Mouse (Mus musculus): Measurements from ENCODE around the gene Gpr1. TPM values are rescaled to one million over a fixed set of nuclear protein-coding genes. Genes with fewer than 3 reads are reported as not detected.
"Not testable (repeated sequence)": the region's sequence is repeated elsewhere in the genome, so short reads cannot be mapped to it uniquely, and the experiment has no call there.

The Gpr1 gene
- total RNA-seq, 2 experiments from 2014 or later = 0.17 to 0.23 TPM

DNA sequence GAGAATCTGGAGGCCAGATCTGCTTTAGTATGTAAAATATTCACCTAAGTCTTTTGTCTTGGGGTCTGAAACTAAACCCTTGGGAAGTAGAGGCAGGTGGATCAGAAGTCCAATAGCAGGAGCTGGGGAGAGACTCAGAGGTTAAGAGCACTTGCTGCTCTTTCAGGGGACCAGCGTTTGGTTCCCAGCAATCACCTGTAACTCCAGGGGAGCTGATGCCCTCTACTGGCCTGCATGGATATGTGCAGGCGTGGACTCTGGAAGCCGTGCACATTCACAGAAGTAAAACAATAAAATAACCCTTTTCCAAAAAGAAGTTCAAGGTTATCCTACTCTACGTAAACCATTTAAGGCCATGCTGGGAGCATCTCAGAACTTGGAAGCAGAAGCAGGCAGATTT is 4.9 kb upstream of the Gpr1 start:
- DNase-seq = no peak

DNA sequence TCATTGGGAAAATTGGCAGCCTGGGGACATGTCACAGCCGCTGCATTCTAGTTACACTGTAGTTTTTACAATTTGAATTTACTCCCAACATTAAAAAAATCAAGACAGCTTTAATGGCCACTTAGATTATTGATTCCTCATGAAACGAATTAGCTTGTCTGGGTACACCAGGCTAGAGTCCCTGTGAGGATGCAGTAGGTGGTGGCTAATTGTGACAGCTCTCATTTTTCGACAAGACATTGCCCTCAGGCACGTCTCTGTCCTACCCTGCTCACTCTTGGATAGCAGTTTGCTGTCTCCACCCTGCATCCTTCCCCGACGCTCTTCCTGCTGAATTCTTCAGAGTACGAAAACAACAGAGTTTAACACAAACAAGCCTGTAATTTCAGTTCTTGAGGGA is 288 bp upstream of the Gpr1 start:
- no peak for DNase-seq

DNA sequence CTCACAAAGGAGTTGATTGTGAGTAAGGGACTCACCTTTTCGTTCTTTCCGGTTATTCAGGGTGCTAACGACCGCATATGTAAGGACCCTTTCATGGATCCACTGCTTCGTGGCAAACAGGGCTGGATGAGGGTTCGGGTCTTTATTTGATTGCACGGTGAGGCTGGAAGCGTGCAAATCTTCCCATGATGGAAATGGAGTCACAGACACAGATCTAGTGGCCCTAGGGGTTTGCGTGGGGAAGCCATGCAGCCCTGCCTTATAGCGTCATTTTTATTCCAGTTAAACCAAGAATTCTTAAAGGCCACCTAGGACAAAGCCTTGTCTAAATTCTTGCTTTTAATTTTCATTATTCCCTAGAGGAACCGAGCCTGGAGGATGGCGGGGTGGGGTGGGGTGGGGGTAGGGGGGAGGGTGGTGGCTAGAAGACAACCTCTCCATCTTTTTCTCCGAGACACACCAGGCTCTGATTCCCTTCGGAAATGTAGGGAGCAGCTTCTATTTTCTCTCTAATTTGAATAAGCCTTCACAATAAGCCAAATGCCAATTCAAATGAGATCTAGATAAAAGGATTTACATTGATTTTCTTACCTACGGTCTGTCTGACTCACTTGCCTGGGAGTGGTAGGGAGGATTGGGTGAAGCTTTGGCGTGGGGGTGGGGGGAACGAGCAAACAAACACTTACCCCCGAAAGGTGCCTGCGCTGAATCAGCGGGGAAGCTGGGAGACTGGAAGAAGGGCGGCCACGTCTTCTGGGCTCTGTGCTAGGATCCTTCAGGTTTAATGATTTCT is 669 bp downstream of the Gpr1 start:
- no peak for DNase-seq

DNA sequence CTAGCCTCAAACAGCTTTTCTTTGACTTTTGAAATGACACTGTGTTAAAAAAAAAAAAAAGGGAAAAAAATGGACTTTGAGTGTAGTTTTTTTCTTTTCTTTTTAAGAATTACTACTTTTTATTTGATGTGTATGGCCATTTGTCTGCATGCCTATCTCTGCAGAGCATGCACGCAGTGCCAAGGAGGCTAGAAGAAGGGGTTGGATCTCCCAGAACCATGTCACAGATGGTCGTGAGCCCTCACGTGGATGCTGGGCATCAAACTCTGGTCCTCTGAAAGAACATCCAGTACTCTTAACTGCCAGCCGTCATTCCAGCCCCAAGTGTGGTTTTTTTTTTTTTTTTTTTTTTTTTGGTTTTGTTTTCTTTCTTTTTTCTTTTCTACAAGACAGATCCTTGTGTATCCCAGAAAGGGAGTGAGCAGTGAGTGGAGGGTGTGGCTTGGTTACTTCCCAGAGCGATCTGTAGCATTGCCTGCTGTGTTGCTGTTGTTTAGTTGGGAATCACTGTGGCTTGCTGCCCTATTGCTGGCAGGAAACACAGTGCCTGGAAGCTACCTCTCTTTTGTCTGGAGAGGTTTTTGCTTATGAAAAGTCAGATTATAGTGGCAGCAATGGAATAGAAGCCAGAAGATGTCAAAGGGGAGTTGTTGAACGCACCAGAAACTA is 4.3 kb downstream of the Gpr1 start:
- DNase-seq = no peak

DNA sequence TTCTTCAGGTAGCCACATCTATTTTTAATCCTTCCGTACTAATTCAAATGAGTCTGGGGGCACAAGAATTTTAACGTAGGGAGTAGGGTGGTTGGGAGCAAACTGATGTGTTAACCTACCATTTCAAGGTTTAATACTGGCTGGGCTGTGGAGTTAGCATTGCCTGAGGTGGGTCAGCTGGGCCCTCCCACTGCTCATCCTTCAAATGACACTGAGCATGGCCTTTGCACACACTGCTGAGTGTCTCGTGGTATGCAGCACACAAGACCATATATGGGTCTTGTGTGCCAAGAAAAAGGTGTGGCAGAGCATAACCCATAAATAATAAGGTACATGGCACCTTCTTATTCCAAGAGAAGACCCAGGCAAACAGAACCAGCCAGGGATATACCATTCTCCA is 6.7 kb downstream of the Gpr1 start:
- DNase-seq = no peak

DNA sequence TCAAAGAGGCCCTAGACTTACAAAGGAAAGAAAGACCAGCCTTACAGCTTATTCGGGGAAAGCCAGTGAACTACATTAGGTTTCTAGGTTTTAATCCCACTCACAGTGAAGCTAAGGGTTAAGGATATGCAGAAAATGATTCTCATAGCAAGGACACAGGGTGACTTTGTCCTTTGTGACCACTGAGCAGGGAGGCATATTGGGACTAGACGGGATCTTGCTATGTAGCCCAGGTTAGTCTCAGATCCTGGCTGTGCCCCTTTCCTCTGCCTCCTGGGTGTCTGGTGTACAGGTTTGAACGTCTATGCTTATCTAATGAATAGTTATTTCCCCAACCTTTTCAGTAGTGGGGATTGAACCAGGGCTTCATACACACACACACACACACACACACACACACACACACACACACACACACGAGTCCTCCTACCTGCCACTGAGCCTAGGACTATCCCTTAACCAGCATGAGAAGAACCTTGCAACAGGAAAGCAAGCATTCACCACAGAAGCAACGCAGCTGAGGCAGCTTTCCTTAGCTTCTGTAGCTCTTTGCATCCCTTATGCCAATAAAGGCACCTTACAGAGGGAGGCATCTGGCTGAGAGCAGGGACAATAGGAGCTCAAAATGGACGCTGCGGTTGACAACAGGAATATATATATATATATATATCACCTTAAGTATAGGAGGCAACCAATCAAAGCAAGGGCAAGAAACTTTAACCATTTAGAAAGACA is 9.5 kb downstream of the Gpr1 start:
- no peak for DNase-seq

DNA sequence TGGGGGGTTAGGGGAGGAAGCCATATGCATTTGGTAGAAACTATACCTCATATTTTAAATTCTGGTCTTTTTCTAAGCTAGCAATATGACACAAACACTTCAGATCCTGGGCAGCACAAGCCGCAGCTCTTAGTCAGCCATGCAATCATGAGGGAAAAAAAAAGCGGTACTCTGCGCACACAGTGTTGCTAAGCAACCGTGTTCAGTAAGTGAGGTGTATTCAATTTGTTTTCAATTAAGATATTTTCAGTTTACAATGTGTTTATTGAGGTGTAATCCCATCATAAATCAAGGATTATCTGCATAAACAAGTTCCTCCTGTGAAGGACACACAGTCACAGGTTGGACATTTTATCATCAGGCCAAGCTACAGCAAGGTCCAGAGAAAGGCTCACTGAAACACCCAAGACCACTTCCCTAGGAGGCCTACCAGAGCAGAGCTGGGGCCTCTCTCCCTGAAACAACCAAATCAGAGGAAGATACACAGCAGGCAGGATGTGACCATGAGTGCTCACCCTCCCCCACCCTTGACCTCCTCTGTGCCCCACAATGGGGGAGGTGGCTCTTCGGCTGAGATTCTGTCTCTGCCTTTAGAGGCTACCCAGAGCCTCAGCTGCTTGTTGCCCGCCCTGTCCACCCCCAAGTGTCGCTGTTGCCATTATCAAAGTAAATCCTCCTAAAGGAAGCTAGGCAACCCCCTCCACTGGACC is 10.2 kb downstream of the Gpr1 start:
- peak in 1 of 2 experiments; percentile 14 for DNase-seq

DNA sequence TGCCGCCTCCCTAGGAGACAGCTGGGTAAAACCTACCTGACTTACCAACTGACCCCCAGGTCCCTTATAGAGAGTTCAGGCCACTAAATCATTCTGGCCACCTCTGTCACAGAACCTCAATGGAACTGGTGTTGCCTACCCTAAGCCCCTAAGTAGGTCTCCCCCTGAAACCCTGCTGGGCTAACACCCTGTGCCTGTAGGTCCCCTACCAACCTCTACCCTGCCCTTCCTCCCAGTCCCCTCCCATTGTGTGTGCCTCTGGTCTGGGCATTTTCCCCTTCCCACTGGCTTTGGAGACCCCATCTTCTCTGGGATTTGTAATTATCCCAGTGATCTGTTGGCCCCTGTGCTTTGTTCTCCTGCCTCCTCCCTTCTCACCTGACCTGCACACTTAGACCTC is 10.9 kb downstream of the Gpr1 start:
- DNase-seq = no peak

DNA sequence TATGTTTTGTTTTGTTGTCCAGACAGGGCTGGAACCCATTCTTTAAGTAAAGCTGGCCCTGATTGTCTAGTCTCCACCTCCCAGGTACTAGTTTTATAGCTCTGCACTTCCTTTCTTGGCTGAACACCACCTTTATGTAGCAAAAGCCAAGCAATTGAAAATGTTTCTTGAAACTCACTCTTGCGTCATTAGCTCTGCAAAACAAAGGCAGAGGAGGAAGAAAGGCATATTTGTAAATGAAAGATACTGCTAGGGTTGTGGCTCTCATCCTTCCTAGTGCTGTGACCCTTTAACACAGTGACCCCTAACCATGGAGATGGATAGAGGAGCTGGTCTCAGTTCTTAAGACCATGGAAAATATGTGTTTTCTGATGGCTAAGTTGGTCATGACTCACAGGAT is 12.7 kb downstream of the Gpr1 start:
- DNase-seq = no peak

DNA sequence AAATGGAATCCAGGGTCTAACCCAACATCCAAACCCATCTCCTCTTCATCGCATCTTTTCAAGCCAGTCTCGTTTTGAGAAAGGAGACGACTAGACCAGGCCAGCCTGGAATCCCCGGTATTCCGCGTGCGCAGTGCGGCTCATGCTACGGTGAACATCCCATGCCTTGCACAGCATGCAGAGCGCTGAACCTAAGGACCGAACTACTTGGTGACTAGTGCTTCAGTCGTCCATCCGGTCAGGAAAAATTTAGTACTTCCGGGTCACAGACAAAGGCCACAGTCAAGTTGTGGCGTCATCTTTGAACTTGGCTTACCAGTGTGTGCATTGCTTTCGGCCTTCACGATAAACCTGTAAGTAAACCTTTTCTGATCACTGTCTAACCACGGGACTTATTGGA is 14.0 kb downstream of the Gpr1 start:
- DNase-seq = no peak

DNA sequence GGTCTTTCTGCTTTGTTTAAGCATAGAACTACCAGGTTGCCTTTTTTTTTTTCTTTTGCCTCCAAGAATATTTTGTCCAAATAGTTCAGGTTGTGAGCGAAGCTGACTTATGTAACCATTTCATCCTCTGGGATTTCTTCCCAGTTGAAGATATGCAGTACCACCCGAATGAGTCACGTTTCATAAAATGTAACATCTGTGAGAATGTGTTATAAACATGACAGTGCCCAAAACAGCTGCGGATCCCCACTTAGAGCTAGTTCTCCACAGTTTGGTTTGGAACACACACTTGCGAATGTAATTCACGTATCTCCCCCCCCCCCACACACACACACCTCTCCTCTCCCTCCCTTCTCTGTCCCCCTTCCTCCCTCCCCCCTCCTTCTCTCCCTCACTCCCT is 15.0 kb downstream of the Gpr1 start:
- DNase-seq = no peak

DNA sequence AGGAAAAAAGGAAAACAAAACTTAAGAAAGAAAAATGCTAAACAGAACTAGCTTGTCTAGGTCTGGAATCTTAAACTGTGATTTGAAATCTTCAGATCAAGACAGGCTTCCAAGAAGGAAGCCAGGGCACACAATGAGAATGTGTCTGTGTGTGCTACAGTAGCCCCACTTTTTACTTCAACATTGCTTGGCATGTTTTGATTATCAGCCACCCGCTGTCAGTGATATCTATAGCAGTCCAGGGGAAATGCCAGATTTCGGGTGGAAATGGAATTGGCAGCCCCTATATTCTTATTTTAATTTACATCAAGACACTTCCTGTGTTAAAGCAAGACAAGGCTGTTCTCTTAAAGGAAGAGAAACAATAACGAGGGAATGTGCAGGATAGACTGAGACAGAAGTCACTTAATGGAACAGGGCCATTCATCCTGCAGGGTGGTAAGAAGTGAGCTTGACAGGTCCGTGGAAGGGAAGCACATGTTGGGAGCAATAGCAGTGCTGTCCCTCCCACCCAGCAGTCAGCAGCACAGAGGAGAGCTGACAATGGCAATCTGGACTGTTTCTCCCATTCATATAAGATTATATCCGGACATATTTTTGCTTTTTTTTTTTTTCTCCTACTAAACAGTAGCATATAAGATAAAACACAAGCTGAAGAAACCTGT is 18.4 kb downstream of the Gpr1 start:
- no peak for DNase-seq

DNA sequence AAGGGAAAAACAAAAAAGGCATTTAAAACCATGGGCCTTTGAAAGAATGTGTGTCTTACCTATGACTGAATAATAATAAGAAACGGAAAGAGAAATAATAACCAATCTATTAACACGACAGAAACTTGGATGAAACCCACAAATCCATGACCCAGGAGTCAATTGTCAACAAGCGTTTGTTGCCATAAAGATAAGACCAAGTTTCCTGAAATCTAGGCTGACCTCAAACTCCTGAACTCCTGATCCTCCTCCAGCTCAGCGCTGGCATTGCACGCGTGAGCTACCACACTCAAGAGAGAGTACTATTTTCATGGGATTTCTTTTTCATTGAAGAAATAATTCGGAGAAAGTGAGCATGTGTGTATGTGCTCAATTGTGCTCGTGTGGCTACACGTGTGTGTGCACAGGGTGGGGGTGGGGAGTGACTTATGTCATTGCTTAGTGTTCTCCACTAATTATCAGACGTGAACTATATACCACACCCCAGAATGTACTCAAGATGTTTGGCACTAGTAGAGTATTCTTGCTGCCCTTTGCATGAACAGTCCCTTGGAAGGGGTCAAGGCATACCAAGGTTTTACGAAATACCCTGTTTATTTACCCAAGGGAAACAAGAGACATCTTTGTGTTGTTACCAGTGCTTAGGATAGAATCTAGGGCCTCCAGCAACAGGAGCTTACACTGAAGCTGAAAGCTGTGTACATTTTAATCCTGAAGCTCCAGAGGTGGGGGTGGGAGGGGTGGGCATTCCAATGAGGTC is 21.9 kb downstream of the Gpr1 start:
- no peak for DNase-seq

DNA sequence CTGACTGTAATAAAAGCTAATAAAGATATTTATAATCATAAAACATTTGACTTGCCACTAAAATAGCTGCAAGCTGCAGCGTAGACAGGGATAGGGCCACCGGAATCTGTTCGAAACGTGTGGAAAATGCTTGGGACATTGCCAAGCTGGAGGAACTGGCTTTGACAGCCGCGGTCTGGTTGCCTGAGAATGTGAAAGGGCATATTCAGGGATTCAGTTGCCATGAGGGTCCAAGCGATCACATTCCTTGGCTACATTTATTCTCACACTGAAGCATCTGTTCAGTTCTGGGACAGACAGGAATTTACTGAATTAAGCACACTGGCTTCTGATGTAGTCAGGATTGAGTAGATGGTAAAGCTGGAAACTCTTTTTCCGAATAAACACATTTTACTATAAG is 23.5 kb downstream of the Gpr1 start:
- DNase-seq = peak in 1 of 2 experiments; percentile 18

DNA sequence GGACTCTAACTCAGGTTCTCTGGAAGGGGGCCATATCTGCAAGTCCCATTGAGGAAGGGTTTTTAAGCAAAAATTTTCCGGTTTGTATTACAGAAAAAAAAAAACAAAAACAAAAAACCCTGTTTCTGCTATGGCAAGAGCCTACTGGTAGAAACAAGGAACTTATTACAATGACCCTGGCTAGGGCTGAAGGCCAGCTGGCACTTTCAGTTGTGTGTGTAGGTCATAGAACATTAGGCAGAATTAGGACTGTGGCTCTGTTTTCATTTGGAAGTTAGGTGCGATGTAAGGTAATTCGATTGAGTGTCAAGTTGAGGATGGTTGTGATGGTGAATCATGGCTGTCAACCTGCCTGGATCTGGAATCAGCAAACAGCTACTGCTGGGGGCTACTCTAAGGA is 25.8 kb downstream of the Gpr1 start:
- peak in 1 of 2 experiments; percentile 21 for DNase-seq

DNA sequence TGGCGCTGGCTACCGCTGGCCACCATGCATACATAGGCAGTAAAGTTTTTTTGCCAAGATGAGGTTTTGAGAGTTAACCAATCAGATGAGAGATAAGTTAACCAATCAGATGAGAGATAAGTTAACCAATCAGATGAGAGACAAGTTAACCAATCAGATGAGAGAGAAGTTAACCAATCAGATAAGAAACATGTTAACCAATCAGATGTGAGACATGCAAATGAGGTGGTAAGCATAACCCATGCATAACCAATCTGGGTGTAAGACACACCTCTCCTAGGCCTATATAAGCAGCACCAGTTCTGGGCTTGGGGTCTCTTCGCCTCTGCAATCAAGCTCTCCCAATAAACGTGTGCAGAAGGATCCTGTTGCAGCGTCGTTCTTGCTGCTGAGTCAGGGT is 28.9 kb downstream of the Gpr1 start:
- DNase-seq = not testable (repeated sequence)

DNA sequence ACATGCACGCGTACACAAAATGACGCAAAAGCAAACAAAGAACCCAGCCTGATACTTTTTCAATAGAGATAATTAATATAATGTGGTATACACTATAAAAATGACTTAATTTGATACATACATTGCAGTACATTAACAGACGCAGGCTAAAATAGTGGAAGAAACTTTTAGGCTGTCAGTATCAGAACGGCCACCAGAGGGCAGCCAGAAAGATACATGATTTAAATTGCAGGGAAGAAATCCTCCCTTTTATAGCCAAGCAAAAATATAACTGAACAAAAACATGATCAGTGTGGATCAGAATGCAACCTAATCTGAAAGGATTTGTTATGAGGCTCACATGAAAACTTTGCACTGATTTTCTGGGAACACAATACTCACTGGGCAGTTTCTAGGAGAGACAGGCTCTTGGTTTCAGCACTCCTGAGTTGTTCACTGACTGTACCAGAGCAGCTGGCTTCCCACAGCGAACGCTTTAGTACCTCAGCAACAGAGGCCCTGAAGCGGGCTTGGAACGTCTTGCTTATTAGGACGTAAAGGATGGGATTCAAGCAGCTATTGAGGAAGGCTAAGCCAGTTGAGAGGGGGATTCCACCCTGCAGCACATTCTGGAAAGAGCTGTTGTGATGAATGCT is 31.6 kb downstream of the Gpr1 start:
- DNase-seq = peak; percentile 47 to 64

DNA sequence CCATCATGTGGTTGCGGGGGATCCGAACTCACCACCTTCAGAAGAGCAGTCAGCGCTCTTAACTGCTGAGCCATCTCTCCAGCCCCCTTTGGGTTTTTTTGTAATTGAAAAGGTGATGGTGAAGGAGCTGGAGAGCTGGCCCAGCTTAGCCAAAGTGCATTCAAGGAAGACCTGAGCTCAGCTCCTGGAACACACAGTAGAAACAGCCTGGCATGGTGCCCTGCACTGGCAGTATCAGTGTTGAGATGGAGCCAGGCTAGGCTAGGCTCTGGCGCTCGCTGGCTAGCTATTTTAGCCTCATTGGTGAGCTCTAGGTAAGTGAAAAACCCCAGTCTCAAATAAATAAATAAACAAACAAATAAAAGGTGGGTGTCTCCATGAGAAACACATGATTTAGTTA is 32.1 kb downstream of the Gpr1 start:
- DNase-seq = peak; percentile 70 to 77

DNA sequence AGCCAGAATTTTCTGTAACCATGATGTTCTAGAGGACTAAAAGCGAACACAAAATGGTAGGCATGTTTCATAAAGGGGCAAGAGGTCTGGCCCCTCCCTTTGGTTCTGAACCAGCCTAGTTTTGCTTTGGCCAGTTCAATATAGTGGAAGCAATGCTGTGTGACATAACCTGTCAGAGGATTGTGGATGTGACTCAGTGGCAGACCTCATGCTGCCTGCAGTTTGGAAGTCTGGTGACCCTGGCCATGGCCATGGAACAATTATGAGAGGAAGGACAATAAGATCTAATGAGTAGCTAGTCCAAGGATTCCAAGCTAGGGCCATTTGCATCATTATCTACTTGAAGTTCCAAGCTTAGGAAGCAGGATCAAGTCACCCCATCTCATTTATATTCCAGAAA is 32.9 kb downstream of the Gpr1 start:
- DNase-seq = peak in 1 of 2 experiments; percentile 16

DNA sequence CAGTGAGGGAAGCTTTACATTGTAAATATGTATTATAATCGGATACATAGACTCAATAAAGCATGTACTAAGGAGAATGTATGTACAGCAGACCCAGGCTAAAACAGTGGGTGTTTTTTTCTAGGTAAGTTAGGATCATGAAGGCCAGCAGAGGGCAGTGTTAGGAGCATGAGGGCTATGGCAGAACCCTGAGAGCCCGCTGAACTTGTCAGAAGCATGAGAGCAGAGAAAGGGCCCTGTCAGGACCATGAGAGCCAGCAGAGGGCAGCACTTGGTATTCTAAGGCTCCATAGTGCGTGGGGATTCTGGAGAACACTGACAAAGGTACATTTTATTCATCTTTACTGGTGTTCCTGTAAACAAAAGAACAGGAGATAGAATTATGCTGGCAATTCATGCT is 33.3 kb downstream of the Gpr1 start:
- peak; percentile 90 to 94 for DNase-seq

DNA sequence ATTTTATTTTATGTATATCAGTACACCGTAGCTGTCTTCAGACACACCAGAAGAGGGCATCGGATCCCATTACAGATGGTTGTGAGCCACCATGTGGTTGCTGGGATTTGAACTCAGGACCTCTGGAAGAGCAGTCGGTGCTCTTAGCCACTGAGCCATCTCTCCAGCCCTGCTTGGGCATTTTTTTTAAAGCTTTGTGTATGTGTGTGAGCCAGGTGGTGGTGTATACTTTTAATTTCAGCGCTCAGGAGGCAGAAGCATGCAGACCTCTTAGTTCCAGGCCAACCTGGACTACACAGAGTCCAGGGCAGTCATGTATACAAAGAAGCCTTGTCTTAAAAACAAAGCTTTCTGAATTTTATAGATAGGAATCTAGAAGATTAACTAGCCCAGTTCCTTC is 33.8 kb downstream of the Gpr1 start:
- not testable (repeated sequence) for DNase-seq

Data from adrenal gland, postnatal 36 days (tissue).